Mouse (Mus musculus): ENCODE measurements around the gene Mcl1.

Gene Mcl1

GRCm38 (mm10) chr3:95679551-95679950 is 21.0 kb downstream of the Mcl1 start:
- Histone ChIP-seq H3K4me3 (replicated peaks; ENCODE audit: low read length) (peak overlapping the region; percentile 46; the same call in 1 of the 2 replicates), H3K4me1 (replicated peaks; ENCODE audit: low read depth, low read length) (peaks cover 93% of the 10 kb centered on the region), H3K27me3 (ENCODE audit: insufficient read depth, low read length) (no peaks in the 10 kb centered on the region), H3K9me3 (ENCODE audit: low read length) (no peaks in the 10 kb centered on the region), H3K36me3 (ENCODE audit: insufficient read depth, low read length) (no peaks in the 10 kb centered on the region)
- TF ChIP-seq NANOG (IDR thresholded peaks at IDR 0.05; ENCODE audit: borderline replicate concordance, low read length), result no peak
- TF ChIP-seq CTCF (conservative IDR thresholded peaks at IDR 0.05; ENCODE audit: low read length), result no peak
- no peak for TF ChIP-seq POU5F1 (IDR thresholded peaks at IDR 0.05; ENCODE audit: borderline replicate concordance, low read length)

- Histone ChIP-seq H3K9me3 (ENCODE audit: low read length) (no peaks in the 10 kb centered on the region), H3K27me3 (ENCODE audit: insufficient read depth, low read length) (peaks cover 5% of the 10 kb centered on the region; the same call in 1 of the 2 replicates), H3K4me1 (replicated peaks; ENCODE audit: low read depth, low read length) (peaks cover 94% of the 10 kb centered on the region), H3K36me3 (ENCODE audit: insufficient read depth, low read length) (no peaks in the 10 kb centered on the region), H3K4me3 (replicated peaks; ENCODE audit: low read length) (no peak overlapping the region)
- TF ChIP-seq NANOG (IDR thresholded peaks at IDR 0.05; ENCODE audit: borderline replicate concordance, low read length) (no peak), CTCF (conservative IDR thresholded peaks at IDR 0.05; ENCODE audit: low read length) (no peak), POU5F1 (IDR thresholded peaks at IDR 0.05; ENCODE audit: borderline replicate concordance, low read length) (no peak)
These were observed 22.1 kb downstream of the Mcl1 start for GRCm38 (mm10) chr3:95680673-95681072.

GRCm38 (mm10) chr3:95681365-95681764 is 22.8 kb downstream of the Mcl1 start:
- Histone ChIP-seq H3K4me1 (replicated peaks; ENCODE audit: low read depth, low read length) (peaks cover 94% of the 10 kb centered on the region), H3K9me3 (ENCODE audit: low read length) (no peaks in the 10 kb centered on the region), H3K27me3 (ENCODE audit: insufficient read depth, low read length) (peaks cover 7% of the 10 kb centered on the region), H3K36me3 (ENCODE audit: insufficient read depth, low read length) (no peaks in the 10 kb centered on the region), H3K4me3 (replicated peaks; ENCODE audit: low read length) (peak overlapping the region; percentile 67)
- TF ChIP-seq POU5F1 (IDR thresholded peaks at IDR 0.05; ENCODE audit: borderline replicate concordance, low read length) (no peak), CTCF (conservative IDR thresholded peaks at IDR 0.05; ENCODE audit: low read length) (no peak), NANOG (IDR thresholded peaks at IDR 0.05; ENCODE audit: borderline replicate concordance, low read length) (no peak)

- TF ChIP-seq CTCF (conservative IDR thresholded peaks at IDR 0.05; ENCODE audit: low read length) (peak; percentile 38), POU5F1 (IDR thresholded peaks at IDR 0.05; ENCODE audit: borderline replicate concordance, low read length) (no peak), NANOG (IDR thresholded peaks at IDR 0.05; ENCODE audit: borderline replicate concordance, low read length) (no peak)
- peaks cover 20% of the 10 kb centered on the region for H3K27me3 ChIP-seq (ENCODE audit: insufficient read depth, low read length)
These were observed 24.3 kb downstream of the Mcl1 start for GRCm38 (mm10) chr3:95682878-95683277.

GRCm38 (mm10) chr3:95684846-95685245 is 26.3 kb downstream of the Mcl1 start:
- no peaks in the 10 kb centered on the region for H3K36me3 ChIP-seq (ENCODE audit: insufficient read depth, low read length)

More at GRCm38 (mm10) chr3:95682878-95683277, 24.3 kb downstream of the Mcl1 start:
- H3K36me3 ChIP-seq (ENCODE audit: insufficient read depth, low read length), result no peaks in the 10 kb centered on the region
- peaks cover 92% of the 10 kb centered on the region for H3K4me1 ChIP-seq (replicated peaks; ENCODE audit: low read depth, low read length)
- H3K4me3 ChIP-seq (replicated peaks; ENCODE audit: low read length), result no peak overlapping the region
- H3K9me3 ChIP-seq (ENCODE audit: low read length), result no peaks in the 10 kb centered on the region

GRCm38 (mm10) chr3:95685301-95685700 is 26.7 kb downstream of the Mcl1 start:
- Histone ChIP-seq H3K27me3 (ENCODE audit: insufficient read depth, low read length) (peaks cover 32% of the 10 kb centered on the region), H3K4me3 (replicated peaks; ENCODE audit: low read length) (no peak overlapping the region), H3K9me3 (ENCODE audit: low read length) (no peaks in the 10 kb centered on the region), H3K4me1 (replicated peaks; ENCODE audit: low read depth, low read length) (peaks cover 94% of the 10 kb centered on the region), H3K36me3 (ENCODE audit: insufficient read depth, low read length) (no peaks in the 10 kb centered on the region)
- TF ChIP-seq POU5F1 (IDR thresholded peaks at IDR 0.05; ENCODE audit: borderline replicate concordance, low read length) (no peak), NANOG (IDR thresholded peaks at IDR 0.05; ENCODE audit: borderline replicate concordance, low read length) (no peak), CTCF (conservative IDR thresholded peaks at IDR 0.05; ENCODE audit: low read length) (no peak)

More at GRCm38 (mm10) chr3:95684846-95685245, 26.3 kb downstream of the Mcl1 start:
- Histone ChIP-seq H3K27me3 (ENCODE audit: insufficient read depth, low read length) (peaks cover 32% of the 10 kb centered on the region), H3K9me3 (ENCODE audit: low read length) (no peaks in the 10 kb centered on the region), H3K4me3 (replicated peaks; ENCODE audit: low read length) (no peak overlapping the region), H3K4me1 (replicated peaks; ENCODE audit: low read depth, low read length) (peaks cover 95% of the 10 kb centered on the region)
- TF ChIP-seq POU5F1 (IDR thresholded peaks at IDR 0.05; ENCODE audit: borderline replicate concordance, low read length) (no peak), CTCF (conservative IDR thresholded peaks at IDR 0.05; ENCODE audit: low read length) (no peak), NANOG (IDR thresholded peaks at IDR 0.05; ENCODE audit: borderline replicate concordance, low read length) (no peak)

- Histone ChIP-seq H3K27me3 (ENCODE audit: insufficient read depth, low read length) (peaks cover 32% of the 10 kb centered on the region), H3K4me3 (replicated peaks; ENCODE audit: low read length) (no peak overlapping the region), H3K4me1 (replicated peaks; ENCODE audit: low read depth, low read length) (peaks cover 93% of the 10 kb centered on the region), H3K36me3 (ENCODE audit: insufficient read depth, low read length) (no peaks in the 10 kb centered on the region), H3K9me3 (ENCODE audit: low read length) (no peaks in the 10 kb centered on the region)
- TF ChIP-seq NANOG (IDR thresholded peaks at IDR 0.05; ENCODE audit: borderline replicate concordance, low read length) (no peak), POU5F1 (IDR thresholded peaks at IDR 0.05; ENCODE audit: borderline replicate concordance, low read length) (no peak), CTCF (conservative IDR thresholded peaks at IDR 0.05; ENCODE audit: low read length) (no peak)
These were observed 27.1 kb downstream of the Mcl1 start for GRCm38 (mm10) chr3:95685701-95686100.

- TF ChIP-seq CTCF (conservative IDR thresholded peaks at IDR 0.05; ENCODE audit: low read length) (no peak), POU5F1 (IDR thresholded peaks at IDR 0.05; ENCODE audit: borderline replicate concordance, low read length) (no peak), NANOG (IDR thresholded peaks at IDR 0.05; ENCODE audit: borderline replicate concordance, low read length) (no peak)
- Histone ChIP-seq H3K36me3 (ENCODE audit: insufficient read depth, low read length) (no peaks in the 10 kb centered on the region), H3K9me3 (ENCODE audit: low read length) (no peaks in the 10 kb centered on the region), H3K27me3 (ENCODE audit: insufficient read depth, low read length) (peaks cover 32% of the 10 kb centered on the region), H3K4me3 (replicated peaks; ENCODE audit: low read length) (no peak overlapping the region), H3K4me1 (replicated peaks; ENCODE audit: low read depth, low read length) (peaks cover 84% of the 10 kb centered on the region)
These were observed 28.0 kb downstream of the Mcl1 start for GRCm38 (mm10) chr3:95686492-95687167.

Measured in E14TG2a.4 (cell line).